ENCODE assay signal across 12 mouse cellular contexts in the genomic region with DNA sequence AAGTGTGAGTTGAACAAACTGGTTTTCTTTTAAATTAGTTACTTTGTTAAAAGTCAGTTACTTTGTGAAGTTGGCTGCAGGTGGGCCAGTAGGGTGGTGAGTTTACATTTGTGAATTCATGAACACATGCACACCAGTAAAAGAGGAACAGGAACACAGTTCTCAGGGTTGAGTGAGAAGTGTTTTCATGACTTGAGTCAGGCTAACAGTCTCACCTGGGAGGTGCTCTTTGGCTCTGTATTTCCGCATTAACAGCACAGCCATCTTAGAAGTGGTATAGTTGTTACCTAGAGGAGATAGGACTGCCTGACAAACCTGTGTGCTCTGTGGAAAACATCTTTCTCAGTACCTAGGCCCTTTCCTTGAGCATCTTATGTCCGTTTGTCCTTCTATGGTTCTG.
"Had no signal": no experiment of that assay in that cellular context is flagged by ENCODE, and none has a peak within 500 bp of the region (broad histone marks: within the 10 kb centered on the region; RNA-seq: fewer than 3 reads in every experiment).

No protein-coding gene starts in this region.

- H3K4me2 ChIP-seq: limb, embryonic 15.5 days had no signal

- H3K27me3 ChIP-seq: limb, embryonic 15.5 days had no signal

- H3K27ac ChIP-seq: limb, embryonic 15.5 days; midbrain, embryonic 10.5 days had no signal

- H3K4me3 ChIP-seq: limb, embryonic 15.5 days; midbrain, embryonic 10.5 days; myocyte had no signal

- DNase-seq: layer of hippocampus, adult 9-11 months; layer of hippocampus, postnatal 36 days; lung, adult 2 months; lung, postnatal 4 days; midbrain, embryonic 14.5 days; retina, postnatal 1 day; thymus, postnatal 4 days had no signal

- H3K9ac ChIP-seq: limb, embryonic 15.5 days had no signal

- H3K9me3 ChIP-seq: limb, embryonic 15.5 days; midbrain, embryonic 10.5 days had no signal

- ATAC-seq: inflammation-experienced regulatory T-cells, adult 6 months; lung, postnatal 0 days had no signal
